7 mouse cellular contexts compared by ENCODE assay signal in genomic region chr13:58589517-58589858, GRCm38 (mm10). TPM values are rescaled to one million over a fixed set of nuclear protein-coding genes. Genes with fewer than 3 reads are reported as not detected.
DNase-seq lines count a peak whose midpoint lies in the region; ATAC-seq and TF ChIP-seq lines count a peak whose summit lies in the region.

No protein-coding gene starts in this region.

- WGBS in heart, adult 2 months, result 2% methylated on average over 9 of the region's 9 CpGs
- under 1% methylated on average over 9 of the region's 9 CpGs for WGBS in limb, embryonic 13.5 days

- intact Hi-C loops in heart, adult 2 months (cut with DNase I), result loop anchor here (1.0 to 5.0 kb wide), 2 partner anchors 301 to 432 kb away; partner anchors contain the start of gene Idnk

- no peak for TF ChIP-seq POLR2A in heart, adult 2 months (IDR thresholded peaks at IDR 0.05; ENCODE audit: insufficient read depth, low read depth, low read length)
- no peak for TF ChIP-seq POLR2A in myocyte (IDR thresholded peaks at IDR 0.05; ENCODE audit: insufficient read length, low read depth)

- TF ChIP-seq CTCF in heart, adult 2 months (IDR thresholded peaks at IDR 0.05), result peak; percentile 87

- no peaks in the 10 kb centered on the region for H3K9me3 ChIP-seq in limb, embryonic 13.5 days

- peak; percentile 74 for DNase-seq in adrenal gland, postnatal 25 days
- DNase-seq in embryo, embryonic 9.5 days (ENCODE audit: extremely low spot score), result peak; percentile 84
- DNase-seq in heart, adult 2 months, result peak; percentile 62 to 76
- peak; percentile 34 to 68 for DNase-seq in kidney, adult 8-10 months
- DNase-seq in spleen, postnatal 4 days (ENCODE audit: low spot score in 2 of 2), result peak; percentile 70 to 86

- peak; percentile 72 for ATAC-seq in limb, embryonic 13.5 days (ENCODE audit: low FRiP score, low read depth)

- no peak for TF ChIP-seq EP300 in heart, adult 2 months (IDR thresholded peaks at IDR 0.05; ENCODE audit: insufficient read depth, low read depth, low read length)

- no peaks in the 10 kb centered on the region for H3K79me2 ChIP-seq in heart, adult 2 months (replicated peaks; ENCODE audit: control insufficient read depth, insufficient read depth, low read length)
- no peaks in the 10 kb centered on the region for H3K79me2 ChIP-seq in myocyte (ENCODE audit: control insufficient read depth, insufficient read depth)

- H3ac ChIP-seq in myocyte (ENCODE audit: control insufficient read depth, insufficient read length), result no peak overlapping the region

- H3K4me3 ChIP-seq in heart, adult 2 months, result no peak overlapping the region
- H3K4me3 ChIP-seq in limb, embryonic 13.5 days, result peak overlapping the region; percentile 20
- no peak overlapping the region for H3K4me3 ChIP-seq in myocyte

- peak overlapping the region; percentile 54 for H3K4me2 ChIP-seq in limb, embryonic 13.5 days (replicated peaks)
- peak overlapping the region; percentile 27 for H3K4me2 ChIP-seq in myocyte (ENCODE audit: low read depth)

- no peaks in the 10 kb centered on the region for H3K4me1 ChIP-seq in heart, adult 2 months (ENCODE audit: control insufficient read depth, insufficient read depth, low read length)
- H3K4me1 ChIP-seq in limb, embryonic 13.5 days, result peaks cover 5% of the 10 kb centered on the region; the same call in 1 of the 2 replicates

- no peak overlapping the region for H3K27ac ChIP-seq in heart, adult 2 months
- H3K27ac ChIP-seq in limb, embryonic 13.5 days, result no peak overlapping the region

- no peak overlapping the region for H3K9ac ChIP-seq in heart, adult 2 months (ENCODE audit: low read depth, low read length)
- no peak overlapping the region for H3K9ac ChIP-seq in limb, embryonic 13.5 days

- H3K36me3 ChIP-seq in heart, adult 2 months (ENCODE audit: control insufficient read depth, insufficient read depth, low read length), result no peaks in the 10 kb centered on the region
- H3K36me3 ChIP-seq in limb, embryonic 13.5 days, result no peaks in the 10 kb centered on the region
- H3K36me3 ChIP-seq in myocyte (ENCODE audit: control insufficient read depth, insufficient read depth), result no peaks in the 10 kb centered on the region

- no peaks in the 10 kb centered on the region for H3K27me3 ChIP-seq in heart, adult 2 months (ENCODE audit: control insufficient read depth, insufficient read depth, low read length)
- H3K27me3 ChIP-seq in limb, embryonic 13.5 days, result no peaks in the 10 kb centered on the region
- peaks cover 18% of the 10 kb centered on the region for H3K27me3 ChIP-seq in myocyte (ENCODE audit: control insufficient read depth, insufficient read depth, insufficient read length)

TF ChIP-seq in myocyte, 11 proteins besides CTCF, POLR2A, EP300 and RAD21:
- TF ChIP-seq CEBPB (IDR thresholded peaks at IDR 0.05; ENCODE audit: insufficient read depth, poor library complexity, severe bottlenecking) (no peak), SRF (IDR thresholded peaks at IDR 0.05; ENCODE audit: control insufficient read depth, insufficient read length, low read depth) (no peak), MYOG (IDR thresholded peaks at IDR 0.05; ENCODE audit: control insufficient read depth in 1 of 3, insufficient read depth in 1 of 3, insufficient read length in 2 of 3, low read depth in 2 of 3) (no peak), POLR2AphosphoS2 (IDR thresholded peaks at IDR 0.05; ENCODE audit: insufficient read length, low read depth) (no peak)

RNA-seq across cellular contexts. Expression of gene Slc28a3, which starts 21.2 kb away (rescaled TPM):
- total RNA-seq in adrenal gland, postnatal 25 days (2021), result 0.06 TPM in 1 of 2 replicates, not detected in the other
- total RNA-seq in heart, adult 2 months (2021), result not detected
- polyA plus RNA-seq in heart, adult 2 months (2012; rRNA removed), result 0.12 TPM in 1 of 2 replicates, not detected in the other
- 0.09 TPM in 1 of 2 replicates, not detected in the other for polyA plus RNA-seq in limb, embryonic 13.5 days (2015; fragmentation: Nextera tagmentation; extraction: Ambion mirVana)
- polyA plus RNA-seq in myocyte (2012; fragmentation: generic; extraction: Trizol), result not detected
